Mouse (Mus musculus) frontal cortex, adult 2 months (tissue): ENCODE measurements around the gene Gm21173. TPM values are rescaled to one million over a fixed set of nuclear protein-coding genes. Genes with fewer than 3 reads are reported as not detected.
"Not testable (repeated sequence)": the region's sequence is repeated elsewhere in the genome, so short reads cannot be mapped to it uniquely, and the experiment has no call there.

ENCODE experiments used
- DNase-seq, 2 experiments: peaks; one replicate each; pipeline ENCODE4 v3.0.0; 2022; ENCODE audit warnings: low spot score in 1 of 2; ENCODE audit errors: extremely low spot score in 1 of 2
- polyA plus RNA-seq: library from polyadenylated mRNA; depleted of rRNA; stranded (reverse); fragments of >200 nt; gene quantifications from 2 replicates; pipeline ENCODE4 v1.2.3, GENCODE M21; 2012; rRNA removed

Gene Gm21173
- polyA plus RNA-seq = not detected in 2 replicates

DNA sequence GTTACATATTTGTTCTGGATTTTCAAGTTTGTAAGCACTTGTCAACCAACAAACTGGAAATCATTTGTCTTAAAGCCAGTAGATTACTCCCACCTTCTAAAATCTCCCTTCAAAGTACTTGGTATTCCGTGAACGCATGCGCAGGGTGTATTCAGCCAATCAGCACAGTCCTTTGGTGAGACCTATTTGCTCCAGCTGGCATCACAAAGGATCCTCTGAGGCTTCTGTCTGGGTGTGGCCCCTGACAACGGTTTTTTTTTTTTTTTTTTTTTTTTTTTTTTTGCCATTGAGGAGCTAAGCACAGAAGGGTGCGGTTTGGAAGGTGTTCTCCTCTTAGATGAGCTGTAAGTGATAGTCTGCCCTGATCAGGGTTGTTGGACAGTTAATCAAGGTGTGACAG, at the start of gene Gm21173:
Gene Gm21173, plus strand, starts transcription at position 301 of the 400 bp plus-strand sequence.
- not testable (repeated sequence) for DNase-seq
